Mouse (Mus musculus) embryonic facial prominence, embryonic 15.5 days (tissue): ENCODE data around the gene 5730522E02Rik. TPM values are rescaled to one million over a fixed set of nuclear protein-coding genes. Genes with fewer than 3 reads are reported as not detected.
"Not testable (repeated sequence)": the region's sequence is repeated elsewhere in the genome, so short reads cannot be mapped to it uniquely, and the experiment has no call there.

ENCODE experiments used
- ATAC-seq: fragments of 200-750 bp; cut with Nextera tagmentation; 2 replicates; pipeline ENCODE4 v1.8.0; 2017; ENCODE audit warnings: low read depth, moderate TSS enrichment; ENCODE audit not compliant: insufficient number of reproducible peaks, low FRiP score, low TSS enrichment
- H3K27ac ChIP-seq: fragments of 300-500 bp; sonication (generic); replicated peaks from 2 replicates; pipeline ENCODE4 v1.5.1; 2015; ENCODE audit warnings: mild to moderate bottlenecking, inconsistent platforms
- H3K27me3 ChIP-seq: fragments of 300-500 bp; sonication (generic); 2 replicates; pipeline ENCODE4 v1.6.1; 2015; ENCODE audit warnings: inconsistent platforms
- H3K36me3 ChIP-seq: fragments of 300-500 bp; sonication (generic); 2 replicates; pipeline ENCODE4 v1.6.1; 2015; ENCODE audit warnings: mild to moderate bottlenecking, inconsistent platforms
- H3K4me1 ChIP-seq: fragments of 300-500 bp; sonication (generic); 2 replicates; pipeline ENCODE4 v1.6.1; 2015; ENCODE audit warnings: inconsistent platforms
- H3K4me2 ChIP-seq: fragments of 300-500 bp; sonication (generic); replicated peaks from 2 replicates; pipeline ENCODE4 v1.6.1; 2015; ENCODE audit warnings: mild to moderate bottlenecking, inconsistent platforms
- H3K4me3 ChIP-seq: fragments of 300-500 bp; sonication (generic); replicated peaks from 2 replicates; pipeline ENCODE4 v1.5.1; 2015; ENCODE audit warnings: mild to moderate bottlenecking, inconsistent platforms
- H3K9ac ChIP-seq: fragments of 300-500 bp; sonication (generic); 2 replicates; pipeline ENCODE4 v1.6.1; 2015; ENCODE audit warnings: inconsistent platforms
- H3K9me3 ChIP-seq: fragments of 300-500 bp; sonication (generic); replicated peaks from 2 replicates; pipeline ENCODE4 v1.6.1; 2016; ENCODE audit warnings: inconsistent platforms
- WGBS: fragments of 180-500 bp; shearing (Covaris S2); methylation state at CpG from one replicate; pipeline ENCODE4 v1.1.7; 2015; 5-methylcytosine and 5-hydroxymethylcytosine counted together
- polyA plus RNA-seq: library from polyadenylated mRNA; unstranded; fragments of >200 nt; fragmentation: Nextera tagmentation; extraction: Ambion mirVana; gene quantifications from 2 replicates; pipeline ENCODE4 v1.2.1, GENCODE M21; 2015

Gene 5730522E02Rik
- 3.8 and 5.4 TPM in 2 replicates for polyA plus RNA-seq

DNA sequence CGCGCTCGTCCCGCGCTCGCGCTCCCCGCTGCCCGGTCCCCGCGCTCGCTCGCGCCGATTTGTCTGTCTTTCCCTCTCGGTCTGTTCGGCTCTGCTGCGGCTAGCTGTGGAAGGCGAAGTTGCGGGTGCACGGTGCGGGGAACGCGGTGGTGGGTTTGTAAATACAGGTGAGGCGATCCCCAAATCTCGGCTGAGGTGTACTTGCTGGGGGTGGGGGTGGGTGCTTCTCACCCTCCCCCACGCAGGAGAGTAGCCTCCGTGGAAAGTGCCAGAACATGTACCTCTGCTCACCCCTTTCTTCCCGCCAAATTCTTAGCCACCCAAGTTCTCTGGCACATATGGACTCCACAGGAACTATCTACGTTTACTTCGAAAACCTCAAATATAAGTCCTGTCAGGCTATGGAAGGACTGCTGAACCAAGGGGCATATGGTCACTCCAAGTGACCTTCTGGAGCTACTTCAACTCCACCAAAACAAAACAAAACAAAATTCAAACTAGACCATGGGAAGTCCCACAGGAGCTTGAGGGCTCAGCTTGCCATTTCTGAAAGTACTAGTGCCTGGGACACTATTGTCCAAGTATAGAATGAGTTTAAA, at the start of gene 5730522E02Rik:
TSS of gene 5730522E02Rik (minus strand) at position 182 of the 599 bp plus-strand sequence.
- 0 out of 2 replicates have a peak, but pooled peaks cover 5% of the 10 kb centered on the region for H3K4me1 ChIP-seq
- H3K27ac ChIP-seq, result peak within 1 kb of the TSS; percentile 93
- H3K27me3 ChIP-seq, result no peaks in the 10 kb centered on the region
- H3K9me3 ChIP-seq, result no peaks in the 10 kb centered on the region
- no peaks in the 10 kb centered on the region for H3K36me3 ChIP-seq
- H3K4me2 ChIP-seq, result peak within 1 kb of the TSS; percentile 69
- peak within 1 kb of the TSS; percentile 84 for H3K9ac ChIP-seq
- peak; percentile 49 for ATAC-seq
- 1% methylated on average over 31 of the region's 31 CpGs for WGBS
- peak within 1 kb of the TSS; percentile 70 for H3K4me3 ChIP-seq

DNA sequence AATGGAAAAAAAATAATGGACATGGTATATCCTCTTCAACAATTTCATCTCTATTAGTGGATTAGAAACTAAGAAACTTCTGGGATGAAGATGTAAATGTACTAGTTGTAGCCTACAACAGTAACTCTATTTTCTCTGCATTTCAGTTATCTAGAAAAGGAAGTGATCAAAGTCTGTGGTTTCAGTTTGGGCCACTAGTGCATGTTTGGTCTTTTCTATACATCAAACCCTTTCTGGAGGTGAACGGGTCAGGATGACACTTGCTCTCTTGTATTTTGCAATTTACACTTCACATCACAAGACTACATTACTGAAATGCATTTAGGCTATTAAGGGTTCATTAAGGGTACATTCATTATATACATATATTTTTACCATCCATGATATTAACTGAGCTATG, 26.0 kb upstream of the 5730522E02Rik start:
- Histone ChIP-seq H3K36me3 (no peaks in the 10 kb centered on the region), H3K9me3 (no peaks in the 10 kb centered on the region), H3K9ac (no peak overlapping the region), H3K27ac (no peak overlapping the region), H3K4me1 (no peaks in the 10 kb centered on the region), H3K27me3 (no peaks in the 10 kb centered on the region), H3K4me3 (no peak overlapping the region), H3K4me2 (no peak overlapping the region)
- no peak for ATAC-seq
- 84% methylated on average over 1 of the region's 1 CpGs for WGBS

DNA sequence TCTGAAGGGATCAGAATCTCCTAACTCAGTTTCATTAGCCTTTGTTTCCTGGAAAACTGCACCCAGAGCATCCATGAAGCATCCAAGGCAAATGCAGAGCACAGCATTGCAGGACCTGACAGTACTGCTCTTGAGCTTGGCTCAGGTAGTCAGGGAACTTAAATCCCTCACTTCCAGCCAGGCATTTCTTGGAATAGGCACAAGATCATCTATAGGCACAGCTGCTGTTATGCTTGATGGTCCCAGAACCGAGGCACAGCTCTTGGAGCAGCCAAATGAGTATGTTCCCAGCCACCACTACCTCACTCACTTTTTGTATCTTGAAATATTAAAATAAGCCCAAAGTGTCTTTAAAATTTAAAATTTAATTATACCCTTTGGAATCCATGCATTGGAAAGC, 19.3 kb upstream of the 5730522E02Rik start:
- H3K36me3 ChIP-seq, result no peaks in the 10 kb centered on the region
- no peak overlapping the region for H3K4me3 ChIP-seq
- H3K4me1 ChIP-seq, result no peaks in the 10 kb centered on the region
- no peak overlapping the region for H3K27ac ChIP-seq
- H3K27me3 ChIP-seq, result no peaks in the 10 kb centered on the region
- no peak for ATAC-seq
- H3K9me3 ChIP-seq, result no peaks in the 10 kb centered on the region
- no peak overlapping the region for H3K9ac ChIP-seq
- 72% methylated on average over 1 of the region's 1 CpGs for WGBS
- no peak overlapping the region for H3K4me2 ChIP-seq

DNA sequence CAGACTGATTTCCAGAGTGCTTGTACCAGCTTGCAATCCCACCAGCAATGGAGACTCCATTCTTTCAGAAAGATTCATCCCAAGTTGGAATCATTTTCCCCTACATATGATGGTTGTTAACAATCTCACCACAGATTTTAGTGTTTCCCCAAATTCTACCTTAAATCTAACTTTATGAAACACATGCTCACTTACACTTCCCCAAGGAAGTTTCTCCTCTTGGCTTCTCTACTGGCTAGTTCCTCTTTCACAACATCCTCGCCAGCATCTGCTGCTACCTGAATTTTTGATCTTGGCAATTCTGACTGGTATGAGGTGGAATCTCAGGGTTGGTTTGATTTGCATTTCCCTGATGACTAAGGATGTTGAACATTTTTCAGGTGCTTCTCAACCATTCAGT, 3.1 kb upstream of the 5730522E02Rik start:
- not testable (repeated sequence) for H3K27me3 ChIP-seq, H3K27ac ChIP-seq, ATAC-seq, H3K9ac ChIP-seq, H3K9me3 ChIP-seq, H3K36me3 ChIP-seq, H3K4me2 ChIP-seq, H3K4me3 ChIP-seq, H3K4me1 ChIP-seq
- WGBS, result 98% methylated on average over 1 of the region's 1 CpGs

DNA sequence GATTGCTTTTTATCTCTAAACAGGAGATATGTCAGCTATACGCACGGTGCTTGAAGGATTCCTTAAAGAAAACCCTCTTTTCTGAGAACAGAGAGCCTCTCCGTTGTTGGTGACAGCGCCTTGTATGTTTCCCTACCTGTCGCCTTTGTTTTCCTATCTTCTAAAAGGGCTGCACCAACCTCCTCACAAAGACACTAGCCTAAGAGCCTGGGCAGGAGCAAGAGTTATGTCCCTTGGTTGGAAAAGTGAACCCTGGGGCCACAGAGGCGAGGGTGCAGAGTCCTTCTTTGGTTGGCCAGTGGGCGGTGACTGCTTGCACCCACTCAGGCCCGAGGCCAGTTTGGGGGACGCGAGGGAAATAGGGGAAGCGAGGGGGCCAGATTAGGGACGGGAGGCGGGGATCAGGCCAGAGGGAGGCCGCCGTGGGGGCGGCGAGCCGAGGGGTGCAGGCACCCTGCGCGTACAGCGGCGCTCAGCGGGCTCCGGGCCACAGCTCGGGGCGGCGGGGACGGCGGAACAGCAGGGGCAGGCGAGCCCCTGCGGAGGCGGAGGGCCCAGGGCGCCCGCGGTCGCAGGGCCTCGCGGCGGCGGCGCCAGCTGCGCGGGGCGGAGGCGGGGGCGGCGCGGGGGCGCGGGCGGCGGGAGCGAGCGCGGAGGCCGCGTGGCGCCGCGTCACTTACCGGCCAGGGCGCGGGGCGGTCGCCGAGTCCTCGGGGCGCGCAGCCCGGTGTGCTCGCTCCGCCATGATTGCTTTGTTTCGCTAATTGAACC, 567 bp downstream of the 5730522E02Rik start:
- H3K4me3 ChIP-seq, result peak overlapping the region; percentile 70
- H3K4me1 ChIP-seq, result 0 out of 2 replicates have a peak, but pooled peaks cover 5% of the 10 kb centered on the region
- no peaks in the 10 kb centered on the region for H3K9me3 ChIP-seq
- H3K27ac ChIP-seq, result peak overlapping the region; percentile 93
- peak overlapping the region; percentile 84 for H3K9ac ChIP-seq
- H3K36me3 ChIP-seq, result no peaks in the 10 kb centered on the region
- peak; percentile 93 for ATAC-seq
- no peaks in the 10 kb centered on the region for H3K27me3 ChIP-seq
- 1% methylated on average over 46 of the region's 73 CpGs for WGBS
- peak overlapping the region; percentile 69 for H3K4me2 ChIP-seq

DNA sequence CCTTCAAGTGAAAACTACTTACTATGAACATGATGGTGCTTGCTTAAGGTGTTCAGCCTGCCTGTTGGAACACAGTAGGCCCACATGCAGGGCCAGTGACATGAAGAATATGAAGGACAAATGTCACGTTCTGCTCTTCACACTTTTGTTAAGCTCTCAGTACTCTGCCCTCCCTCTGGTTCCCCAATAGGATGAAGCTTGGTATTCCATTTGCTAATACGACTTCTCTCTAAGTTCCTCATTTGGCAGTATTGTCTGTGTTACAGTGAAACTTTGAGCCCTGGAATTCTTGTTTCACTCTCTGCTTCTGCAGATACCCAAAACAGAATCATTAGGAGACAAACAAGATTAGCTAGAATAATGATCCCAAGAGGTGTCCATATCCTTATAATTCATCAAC, 7.1 kb downstream of the 5730522E02Rik start:
- H3K9me3 ChIP-seq, result no peaks in the 10 kb centered on the region
- ATAC-seq, result no peak
- H3K9ac ChIP-seq, result no peak overlapping the region
- no peak overlapping the region for H3K27ac ChIP-seq
- H3K4me2 ChIP-seq, result no peak overlapping the region
- no peaks in the 10 kb centered on the region for H3K36me3 ChIP-seq
- H3K27me3 ChIP-seq, result no peaks in the 10 kb centered on the region
- H3K4me3 ChIP-seq, result no peak overlapping the region
- 88% methylated on average over 2 of the region's 2 CpGs for WGBS
- H3K4me1 ChIP-seq, result no peaks in the 10 kb centered on the region

DNA sequence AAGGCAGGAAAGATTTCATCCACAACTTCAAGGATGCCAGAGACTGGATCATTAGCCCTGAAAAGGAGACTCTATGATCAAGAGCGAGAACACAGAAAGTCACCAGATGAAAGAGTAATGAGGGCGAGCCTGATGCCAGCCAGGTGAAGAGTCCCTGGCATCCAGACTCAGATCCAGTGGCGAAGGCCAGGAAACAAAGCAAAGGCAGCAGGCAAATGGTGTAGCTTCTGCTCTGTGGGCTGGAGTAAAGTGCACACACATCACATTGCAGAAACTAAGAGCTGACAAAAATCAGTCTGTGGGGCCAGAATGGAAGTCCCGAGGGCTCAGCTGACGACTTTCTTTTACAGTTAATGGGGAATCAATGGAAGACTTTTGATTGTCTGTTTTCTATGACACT, 7.7 kb downstream of the 5730522E02Rik start:
- no peak overlapping the region for H3K27ac ChIP-seq
- no peak for ATAC-seq
- H3K4me1 ChIP-seq, result no peaks in the 10 kb centered on the region
- H3K9ac ChIP-seq, result no peak overlapping the region
- H3K36me3 ChIP-seq, result no peaks in the 10 kb centered on the region
- 73% methylated on average over 5 of the region's 5 CpGs for WGBS
- no peak overlapping the region for H3K4me3 ChIP-seq
- H3K4me2 ChIP-seq, result no peak overlapping the region
- no peaks in the 10 kb centered on the region for H3K9me3 ChIP-seq
- no peaks in the 10 kb centered on the region for H3K27me3 ChIP-seq

DNA sequence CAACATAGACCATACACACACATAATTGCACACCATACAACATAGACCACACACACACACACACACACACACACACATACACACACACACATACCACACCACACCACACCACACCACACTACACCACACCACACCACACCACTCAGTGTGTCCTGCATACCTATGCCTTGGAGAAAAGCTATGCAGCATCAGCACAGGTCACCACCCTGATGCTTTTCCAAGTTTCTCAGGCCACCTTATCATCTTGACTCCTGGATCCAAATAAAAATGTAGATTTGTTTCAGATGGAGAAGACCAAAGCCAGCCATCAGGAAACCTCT, 8.8 kb downstream of the 5730522E02Rik start:
- H3K9ac ChIP-seq, result no peak overlapping the region
- H3K4me2 ChIP-seq, result no peak overlapping the region
- H3K9me3 ChIP-seq, result no peaks in the 10 kb centered on the region
- no peaks in the 10 kb centered on the region for H3K27me3 ChIP-seq
- no peaks in the 10 kb centered on the region for H3K4me1 ChIP-seq
- H3K27ac ChIP-seq, result no peak overlapping the region
- ATAC-seq, result no peak
- no peak overlapping the region for H3K4me3 ChIP-seq
- no peaks in the 10 kb centered on the region for H3K36me3 ChIP-seq

DNA sequence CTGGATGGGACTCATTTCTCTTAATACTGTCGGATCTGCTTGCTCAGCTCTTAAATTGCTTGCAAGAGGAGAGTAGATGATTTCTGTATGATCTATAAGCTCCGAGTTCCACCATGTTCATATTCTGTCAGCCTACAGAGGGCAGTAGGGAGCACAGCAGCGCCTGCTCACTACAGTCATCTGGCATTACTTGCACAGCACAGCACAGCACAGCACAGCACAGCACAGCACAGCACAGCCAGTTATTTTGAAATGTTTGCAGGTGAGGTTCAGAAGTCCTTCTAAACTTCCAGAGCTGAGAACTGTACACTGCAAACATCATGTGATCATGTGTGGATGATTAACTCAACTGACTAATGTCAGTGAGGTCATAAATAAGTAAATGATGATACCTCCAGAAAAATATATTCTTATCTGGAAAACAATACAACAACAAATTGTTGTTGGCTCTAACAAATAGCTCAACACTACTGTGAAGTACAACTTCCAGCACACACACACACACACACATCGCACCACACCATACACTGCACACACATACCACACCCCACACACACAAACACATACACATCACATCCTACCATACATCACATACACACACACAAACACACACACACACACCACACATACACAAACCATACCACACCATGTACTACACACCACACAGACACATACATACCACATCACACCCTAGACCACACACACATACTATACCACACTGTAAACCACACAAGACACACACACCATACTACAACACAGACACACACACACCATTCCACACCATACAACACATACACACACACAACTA, 9.4 kb downstream of the 5730522E02Rik start:
- H3K9ac ChIP-seq, result no peak overlapping the region
- no peak for ATAC-seq
- H3K27ac ChIP-seq, result no peak overlapping the region
- no peaks in the 10 kb centered on the region for H3K36me3 ChIP-seq
- H3K4me1 ChIP-seq, result no peaks in the 10 kb centered on the region
- WGBS, result 50% methylated on average over 4 of the region's 4 CpGs
- no peaks in the 10 kb centered on the region for H3K9me3 ChIP-seq
- H3K4me3 ChIP-seq, result no peak overlapping the region
- no peaks in the 10 kb centered on the region for H3K27me3 ChIP-seq
- H3K4me2 ChIP-seq, result no peak overlapping the region

DNA sequence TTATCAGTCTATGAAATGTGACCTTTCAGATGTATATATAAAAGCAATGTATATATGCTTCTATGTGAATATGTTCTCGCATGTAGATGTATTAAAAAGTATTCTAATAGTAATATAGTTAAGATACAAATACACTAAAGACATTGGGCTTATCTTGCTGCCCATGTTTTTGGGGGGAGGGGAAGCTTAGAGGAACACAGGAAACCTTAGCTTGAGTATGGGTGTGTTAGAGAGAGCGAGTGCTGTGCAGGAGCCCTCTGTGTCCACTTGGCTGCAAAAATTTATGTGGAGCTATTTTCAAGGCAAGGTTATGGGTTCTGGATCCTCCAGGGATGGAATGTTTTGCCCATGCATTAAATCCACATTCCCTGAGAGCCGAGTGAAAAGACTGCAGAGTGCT, 15.1 kb downstream of the 5730522E02Rik start:
- Histone ChIP-seq H3K4me3 (no peak overlapping the region), H3K4me1 (no peaks in the 10 kb centered on the region), H3K4me2 (no peak overlapping the region), H3K36me3 (no peaks in the 10 kb centered on the region), H3K27me3 (no peaks in the 10 kb centered on the region), H3K9me3 (no peaks in the 10 kb centered on the region), H3K27ac (no peak overlapping the region), H3K9ac (no peak overlapping the region)
- no peak for ATAC-seq
- WGBS, result 89% methylated on average over 3 of the region's 3 CpGs

DNA sequence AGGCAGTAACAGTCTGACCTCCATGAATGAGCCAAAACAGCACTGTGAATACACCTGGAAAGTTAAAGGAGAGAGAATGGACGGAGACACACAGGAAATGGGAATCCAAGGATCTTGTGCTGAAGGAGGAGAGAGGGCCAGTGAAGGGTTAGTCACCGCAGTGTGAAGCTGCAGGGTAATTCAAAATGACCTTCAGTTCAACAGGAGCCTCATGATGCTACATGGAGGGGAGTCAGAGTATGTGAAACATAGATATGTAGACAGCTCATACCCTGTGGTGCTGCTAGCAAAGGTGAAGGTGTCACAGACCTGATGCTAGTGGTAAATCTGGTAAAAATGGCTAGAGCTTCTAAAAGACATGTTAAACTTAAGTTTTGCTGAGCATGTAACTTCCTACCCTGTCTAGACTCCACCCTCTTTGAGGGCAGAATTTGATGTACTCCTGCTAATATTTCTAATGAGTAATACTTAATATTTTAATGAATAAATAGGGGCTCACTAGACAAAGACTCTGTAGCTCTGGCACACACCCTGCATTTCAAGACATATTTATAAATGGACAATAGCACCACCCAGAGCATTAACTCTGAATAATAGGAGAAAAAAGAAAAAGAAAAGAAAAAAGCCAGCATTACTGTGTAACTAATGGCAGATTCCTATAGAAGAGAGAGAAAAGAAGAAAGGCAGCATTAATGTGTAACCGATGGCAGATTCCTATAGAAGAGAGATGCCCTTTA, 23.2 kb downstream of the 5730522E02Rik start:
- Histone ChIP-seq H3K9ac (no peak overlapping the region), H3K4me1 (no peaks in the 10 kb centered on the region), H3K27me3 (no peaks in the 10 kb centered on the region), H3K36me3 (no peaks in the 10 kb centered on the region), H3K4me2 (no peak overlapping the region), H3K4me3 (no peak overlapping the region), H3K9me3 (no peaks in the 10 kb centered on the region), H3K27ac (no peak overlapping the region)
- WGBS, result 88% methylated on average over 3 of the region's 3 CpGs
- ATAC-seq, result no peak
